Mouse (Mus musculus) limb, embryonic 14.5 days (tissue): ENCODE results near the gene Plekha4. TPM values are rescaled to one million over a fixed set of nuclear protein-coding genes. Genes with fewer than 3 reads are reported as not detected.
"Not testable (repeated sequence)": the region's sequence is repeated elsewhere in the genome, so short reads cannot be mapped to it uniquely, and the experiment has no call there.

Experiments used
- ATAC-seq: fragments of 200-750 bp; cut with Nextera tagmentation; 2 replicates; pipeline ENCODE4 v1.8.0; 2017; ENCODE audit warnings: low read depth, moderate number of reproducible peaks, moderate TSS enrichment; ENCODE audit not compliant: low FRiP score
- DNase-seq: peaks from one replicate; pipeline ENCODE4 v3.0.0-alpha.2; 2015; ENCODE audit warnings: low spot score
- H3K27ac ChIP-seq: fragments of 300-500 bp; sonication (generic); replicated peaks from 2 replicates; pipeline ENCODE4 v1.5.1; 2014; ENCODE audit warnings: low read depth, mild to moderate bottlenecking, low read length, moderate library complexity, mixed read lengths
- H3K27me3 ChIP-seq: fragments of 300-500 bp; sonication (generic); 2 replicates; pipeline ENCODE4 v1.6.1; 2014; ENCODE audit warnings: low read length, mixed read lengths; ENCODE audit not compliant: control insufficient read depth, insufficient read depth
- H3K36me3 ChIP-seq: fragments of 300-500 bp; sonication (generic); 2 replicates; pipeline ENCODE4 v1.6.1; 2014; ENCODE audit warnings: mild to moderate bottlenecking, low read length, moderate library complexity, mixed read lengths; ENCODE audit not compliant: control insufficient read depth, insufficient read depth
- H3K4me1 ChIP-seq: fragments of 300-500 bp; sonication (generic); 2 replicates; pipeline ENCODE4 v1.6.1; 2014; ENCODE audit warnings: antibody characterized with exemption, low read length, mixed read lengths; ENCODE audit not compliant: control insufficient read depth, insufficient read depth
- H3K4me2 ChIP-seq: fragments of 300-500 bp; sonication (generic); replicated peaks from 2 replicates; pipeline ENCODE4 v1.6.1; 2014; ENCODE audit warnings: low read depth, mild to moderate bottlenecking, low read length, moderate library complexity; ENCODE audit not compliant: severe bottlenecking
- H3K4me3 ChIP-seq: fragments of 300-500 bp; sonication (generic); replicated peaks from 2 replicates; pipeline ENCODE4 v1.5.1; 2014; ENCODE audit warnings: low read length
- H3K9ac ChIP-seq: fragments of 300-500 bp; sonication (generic); 2 replicates; pipeline ENCODE4 v1.6.1; 2014; ENCODE audit warnings: mild to moderate bottlenecking, low read depth, low read length, moderate library complexity; ENCODE audit not compliant: severe bottlenecking
- H3K9me3 ChIP-seq: fragments of 300-500 bp; sonication (generic); 2 replicates; pipeline ENCODE4 v1.6.1; 2016; ENCODE audit warnings: low read length; ENCODE audit not compliant: control insufficient read depth
- POLR2A ChIP-seq: fragments of 200-500 bp; IDR thresholded peaks from 2 replicates; pipeline ENCODE4 v1.8.0; 2012; ENCODE audit warnings: inconsistent platforms, mild to moderate bottlenecking, moderate library complexity, borderline replicate concordance; ENCODE audit not compliant: insufficient read depth, insufficient read length; ENCODE audit errors: extremely low read depth
- WGBS: fragments of 180-500 bp; shearing (Covaris S2); extraction: QIAGEN DNeasy Blood & Tissue Kit; methylation state at CpG from one replicate; pipeline ENCODE4 v1.1.7; 2014; 5-methylcytosine and 5-hydroxymethylcytosine counted together
- polyA plus RNA-seq, 2 experiments: library from polyadenylated mRNA; depleted of rRNA in 1 of 2; stranded (reverse) in 1 of 2; unstranded in 1 of 2; fragments of >200 nt; fragmentation: Nextera tagmentation in 1 of 2; extraction: Ambion mirVana in 1 of 2; gene quantifications; 2 replicates each; pipeline versions ENCODE4 v1.2.1 to v1.2.3; 2012 to 2014

The Plekha4 gene
- polyA plus RNA-seq, 2 experiments: 4.6 to 13.1 TPM

DNA sequence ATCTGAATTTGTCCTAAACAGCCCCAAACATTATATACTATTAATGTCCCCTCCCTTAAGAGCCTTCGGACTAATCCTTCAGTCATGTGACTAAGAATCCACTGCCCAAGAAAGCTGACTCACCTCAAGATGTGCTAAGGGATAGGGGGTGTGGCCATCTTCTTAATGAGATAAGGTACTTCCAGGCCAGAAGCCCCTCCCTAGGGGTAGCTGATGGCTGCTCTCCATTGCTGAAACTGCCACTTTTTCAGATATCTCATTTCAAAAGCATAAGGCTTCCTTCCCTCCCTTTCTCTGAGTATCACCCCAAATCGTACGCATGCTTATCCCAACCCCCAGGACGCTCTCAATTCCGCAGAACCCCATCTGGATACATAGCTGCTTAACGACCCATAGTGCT, 17.6 kb upstream of the Plekha4 start:
- peak overlapping the region; percentile 74; the same call in 1 of the 2 replicates for H3K4me3 ChIP-seq
- H3K36me3 ChIP-seq: peaks cover 33% of the 10 kb centered on the region
- no peak overlapping the region for H3K9ac ChIP-seq
- H3K27me3 ChIP-seq: no peaks in the 10 kb centered on the region
- ATAC-seq: no peak
- 75% methylated on average over 6 of the region's 6 CpGs for WGBS
- no peak overlapping the region for H3K27ac ChIP-seq
- TF ChIP-seq POLR2A: no peak
- no peaks in the 10 kb centered on the region for H3K9me3 ChIP-seq
- no peak for DNase-seq
- H3K4me2 ChIP-seq: peak overlapping the region; percentile 97; the same call in 1 of the 2 replicates
- peaks cover 13% of the 10 kb centered on the region for H3K4me1 ChIP-seq

DNA sequence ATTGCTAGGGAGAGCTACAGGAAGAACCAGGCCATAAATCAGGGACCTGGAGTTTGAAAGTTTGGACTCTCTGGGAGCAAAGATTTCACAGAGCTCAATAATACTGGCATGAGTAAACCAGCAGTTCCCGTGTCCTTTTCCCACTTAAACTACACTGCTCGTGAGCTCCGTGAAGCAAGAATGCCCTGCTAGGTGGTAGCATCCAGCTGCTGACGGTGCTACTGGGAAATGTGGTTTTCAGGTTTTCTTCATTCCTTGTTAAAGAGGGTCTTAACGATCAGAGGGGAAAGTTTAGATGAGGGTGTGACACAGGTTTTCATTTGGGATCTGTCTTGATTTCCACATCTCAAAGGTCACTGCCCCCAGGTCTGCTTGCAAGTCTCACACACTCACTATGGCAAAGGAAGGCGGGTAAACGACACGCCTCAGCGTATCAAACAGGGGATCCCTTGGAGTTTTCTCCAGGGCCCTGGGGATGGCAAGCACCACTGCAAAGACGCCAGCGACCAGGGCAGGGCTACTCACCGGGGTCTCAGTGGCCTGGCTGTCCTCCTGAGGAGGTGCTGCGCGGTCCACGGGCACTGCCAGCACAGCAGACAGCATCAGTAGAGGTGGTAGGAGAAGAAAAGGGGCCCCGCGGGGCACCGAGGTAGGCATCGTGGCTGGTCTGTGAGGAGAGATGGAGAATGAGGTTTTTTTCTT, 16.8 kb upstream of the Plekha4 start:
- TF ChIP-seq POLR2A: no peak
- H3K27ac ChIP-seq: peak overlapping the region; percentile 90; the same call in 1 of the 2 replicates
- WGBS: 23% methylated on average over 19 of the region's 19 CpGs
- no peak for ATAC-seq
- peaks cover 13% of the 10 kb centered on the region for H3K4me1 ChIP-seq
- peak overlapping the region; percentile 97 for H3K4me2 ChIP-seq
- H3K9me3 ChIP-seq: no peaks in the 10 kb centered on the region
- H3K27me3 ChIP-seq: no peaks in the 10 kb centered on the region
- peak overlapping the region; percentile 74 for H3K4me3 ChIP-seq
- H3K36me3 ChIP-seq: peaks cover 33% of the 10 kb centered on the region
- no peak for DNase-seq
- peak overlapping the region; percentile 83 for H3K9ac ChIP-seq

DNA sequence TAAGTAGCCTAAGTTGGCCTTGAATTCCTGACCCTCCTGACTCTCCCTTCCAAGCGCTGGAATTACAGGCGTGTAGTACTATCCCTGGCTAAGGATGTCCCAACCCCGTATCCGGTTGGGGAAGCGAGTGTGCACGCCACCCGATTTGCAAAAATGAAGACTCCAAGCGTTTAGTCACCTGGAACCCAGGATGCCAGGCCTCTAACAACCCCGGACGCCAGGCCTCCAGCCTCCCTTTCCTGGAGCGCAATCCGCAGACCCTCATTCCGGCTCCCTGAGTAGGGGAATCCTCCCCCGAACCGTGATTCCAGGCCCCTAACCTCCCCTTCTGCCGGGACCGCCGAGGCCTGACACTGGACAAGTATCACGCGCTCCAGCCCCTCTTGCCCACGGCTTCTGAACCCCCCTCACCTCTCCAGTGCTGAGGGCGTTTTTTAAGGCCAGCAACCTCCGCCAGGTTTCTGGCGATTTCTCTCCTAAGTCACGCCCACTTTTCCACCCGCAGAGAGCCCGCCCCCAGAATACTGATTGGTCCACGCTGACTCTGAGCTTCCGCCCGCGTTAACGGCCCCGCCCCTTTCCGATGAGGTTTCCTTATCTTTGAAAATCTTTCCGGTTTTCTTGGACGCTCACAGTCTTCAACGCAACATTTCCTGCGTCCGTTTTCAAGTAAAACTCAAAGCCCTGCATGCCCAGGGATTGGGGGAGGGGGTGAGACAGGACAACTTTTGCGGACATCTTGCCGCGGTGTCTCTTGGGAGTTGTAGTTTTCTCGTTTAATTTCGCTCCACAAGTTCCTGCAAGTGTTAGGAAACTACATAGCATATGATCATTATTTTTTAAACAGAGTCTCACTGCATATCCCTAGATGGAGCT, 16.0 kb upstream of the Plekha4 start, which contains the start of gene Nucb1:
Gene Nucb1, minus strand, starts transcription at position 495 of the 876 bp plus-strand sequence.
- TF ChIP-seq POLR2A: peak; percentile 55; the same call in 1 of the 2 replicates
- Histone ChIP-seq H3K4me1 (peaks cover 13% of the 10 kb centered on the region), H3K9me3 (no peaks in the 10 kb centered on the region), H3K27me3 (no peaks in the 10 kb centered on the region), H3K27ac (peak within 1 kb of the TSS; percentile 90), H3K4me3 (peak within 1 kb of the TSS; percentile 74), H3K36me3 (peaks cover 28% of the 10 kb centered on the region), H3K4me2 (peak within 1 kb of the TSS; percentile 97), H3K9ac (peak within 1 kb of the TSS; percentile 83)
- DNase-seq (peak; percentile 97), ATAC-seq (peak; percentile 94)
- WGBS: 1% methylated on average over 41 of the region's 44 CpGs

DNA sequence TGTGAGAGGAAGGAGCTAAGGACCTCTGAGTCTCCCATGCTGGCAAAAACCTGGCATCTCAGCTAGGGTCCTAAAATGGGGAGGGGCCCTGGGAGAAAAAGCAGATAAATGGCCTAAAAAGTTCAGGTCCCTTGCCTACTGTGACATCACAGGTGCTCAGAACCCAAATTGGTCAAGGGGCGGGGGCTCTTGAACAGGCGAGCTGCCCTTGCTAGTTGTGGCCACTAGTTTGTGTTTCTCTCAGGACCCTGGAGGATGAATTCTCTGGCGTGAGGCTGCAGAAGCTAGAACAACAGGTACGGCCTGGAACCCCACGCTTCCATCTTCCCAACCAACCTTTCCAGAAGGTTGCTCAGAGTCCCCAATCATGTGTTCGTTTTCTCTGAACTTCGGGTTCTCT, 11.7 kb upstream of the Plekha4 start:
- no peak overlapping the region for H3K4me3 ChIP-seq
- no peaks in the 10 kb centered on the region for H3K27me3 ChIP-seq
- DNase-seq: no peak
- H3K4me1 ChIP-seq: peaks cover 4% of the 10 kb centered on the region; the same call in 1 of the 2 replicates
- WGBS: 79% methylated on average over 7 of the region's 7 CpGs
- H3K4me2 ChIP-seq: no peak overlapping the region
- H3K27ac ChIP-seq: no peak overlapping the region
- TF ChIP-seq POLR2A: no peak
- no peaks in the 10 kb centered on the region for H3K9me3 ChIP-seq
- H3K9ac ChIP-seq: no peak overlapping the region
- no peak for ATAC-seq
- H3K36me3 ChIP-seq: no peaks in the 10 kb centered on the region

- no peaks in the 10 kb centered on the region for H3K9me3 ChIP-seq
- no peaks in the 10 kb centered on the region for H3K36me3 ChIP-seq
- no peak overlapping the region for H3K4me2 ChIP-seq
- 16% methylated on average over 16 of the region's 16 CpGs for WGBS
- 0 out of 2 replicates have a peak overlapping the region, but pooled peaks have one; percentile 21 for H3K9ac ChIP-seq
- no peaks in the 10 kb centered on the region for H3K27me3 ChIP-seq
- H3K4me3 ChIP-seq: no peak overlapping the region
- H3K27ac ChIP-seq: no peak overlapping the region
- 0 out of 2 replicates have a peak, but pooled peaks cover 2% of the 10 kb centered on the region for H3K4me1 ChIP-seq
- ATAC-seq: no peak
- no peak for DNase-seq
- no peak for TF ChIP-seq POLR2A
Observed at GRCm38 (mm10) chr7:45515436-45515835, 10.7 kb upstream of the Plekha4 start.

DNA sequence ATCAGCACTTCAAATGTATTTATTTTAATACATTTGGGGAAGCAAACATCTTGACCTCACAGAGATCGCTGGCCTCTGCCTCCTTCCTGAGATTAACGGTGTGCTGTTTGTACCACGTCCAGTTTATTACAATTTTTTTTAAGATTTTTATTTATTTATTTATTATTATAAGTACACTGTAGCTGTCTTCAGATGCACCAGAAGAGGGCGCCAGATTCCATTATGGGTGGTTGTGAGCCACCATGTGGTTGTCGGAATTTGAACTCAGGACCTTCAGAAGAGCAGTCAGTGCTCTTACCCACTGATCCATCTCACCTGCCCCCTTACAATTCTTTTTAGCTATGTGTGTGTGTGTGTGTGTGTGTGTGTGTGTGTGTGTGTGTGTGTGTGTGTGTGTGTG, 9.3 kb upstream of the Plekha4 start:
- H3K4me2 ChIP-seq, H3K9ac ChIP-seq, H3K36me3 ChIP-seq, H3K4me1 ChIP-seq, H3K4me3 ChIP-seq, H3K27ac ChIP-seq, ATAC-seq, DNase-seq, H3K27me3 ChIP-seq, H3K9me3 ChIP-seq: not testable (repeated sequence)
- 76% methylated on average over 5 of the region's 5 CpGs for WGBS
